Mouse (Mus musculus) frontal cortex, postnatal 25 days (tissue): ENCODE measurements at regions not wholly inside any gene's neighbourhood (a gene's known extent, or its start where the extent isn't known, plus 50 kb on each side); places are given as distances from the start of the nearest gene placed in this dataset.
A peak's percentile ranks its signal among the peaks of the same experiment; 100 is the strongest.
"Not testable (repeated sequence)": the region's sequence is repeated elsewhere in the genome, so short reads cannot be mapped to it uniquely, and the experiment has no call there.

Experiments
- DNase-seq, 2 experiments: peaks; one replicate each; pipeline ENCODE4 v3.0.0; 2022; ENCODE audit warnings: low spot score in 2 of 2

DNA sequence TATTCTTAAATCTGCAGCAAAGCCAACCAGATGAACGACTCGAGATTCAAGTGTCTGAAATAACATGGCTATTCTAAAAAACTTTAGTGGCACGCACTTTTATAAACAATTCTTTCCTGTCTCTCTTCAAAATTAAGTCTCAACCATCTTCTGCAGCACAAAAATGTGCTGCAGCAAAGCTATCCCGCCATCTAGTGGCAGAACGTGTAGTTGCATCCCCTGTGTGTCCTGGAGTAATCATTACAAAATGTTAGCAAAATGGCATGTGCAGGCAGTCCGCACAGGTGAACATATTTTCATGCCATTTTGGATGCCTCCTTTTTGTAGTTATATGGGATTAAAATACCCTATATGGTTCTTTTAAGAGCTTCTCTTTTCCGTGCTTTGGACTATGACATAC, 293.1 kb upstream of the Slc7a14 start:
- peak; percentile 61 to 82 for DNase-seq

GRCm38 (mm10) chr3:31596581-31596980, 286.4 kb upstream of the Slc7a14 start:
- not testable (repeated sequence) for DNase-seq

- peak; percentile 4 to 13 for DNase-seq
Observed at GRCm38 (mm10) chr3:31585971-31586370, 275.8 kb upstream of the Slc7a14 start.

DNA sequence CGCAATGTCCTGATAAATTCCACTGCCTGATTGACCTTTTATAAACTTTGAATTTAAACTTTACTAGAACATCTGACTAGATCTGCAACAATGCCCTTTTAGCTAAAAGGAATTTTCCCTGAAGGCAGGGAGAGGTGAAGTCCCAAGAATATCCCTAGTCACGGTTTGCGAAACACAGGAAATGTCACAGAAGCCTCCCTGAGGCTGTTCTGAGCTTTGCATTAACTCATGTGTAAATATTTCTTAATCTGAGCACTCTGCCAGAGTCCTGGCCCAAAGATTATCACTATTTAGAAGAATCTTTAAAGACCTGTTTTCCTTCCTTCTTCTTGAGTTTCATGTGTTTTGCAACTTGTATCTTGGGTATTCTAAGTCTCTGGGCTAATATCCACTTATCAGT, 263.7 kb upstream of the Slc7a14 start:
- DNase-seq: no peak
